Mouse (Mus musculus): ENCODE measurements around the gene Dok5.

DNA sequence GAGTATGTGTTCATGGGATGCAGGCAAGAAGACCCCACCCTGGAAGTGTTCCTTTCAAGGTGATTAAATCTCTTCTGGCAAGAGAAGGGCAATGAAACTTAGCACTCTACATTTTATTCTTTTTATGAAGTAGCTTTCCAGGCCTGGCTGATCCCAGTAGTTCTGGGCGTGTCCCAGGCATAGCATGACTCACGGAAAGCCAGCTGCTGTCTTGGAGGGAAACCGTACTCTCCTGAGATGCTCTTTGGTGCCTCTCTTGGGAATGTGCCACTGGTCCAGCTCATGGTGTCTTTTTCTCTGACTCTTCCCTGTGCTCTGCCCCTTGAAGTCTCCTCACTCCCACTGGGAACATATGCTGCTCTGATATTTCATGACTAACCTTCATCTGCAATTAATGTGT, 33.1 kb downstream of the Dok5 start:
- TF ChIP-seq CTCF (IDR thresholded peaks at IDR 0.05; ENCODE audit: borderline replicate concordance, extremely low read depth, insufficient read depth, insufficient read length), result no peak
- no peak for TF ChIP-seq POLR2A (IDR thresholded peaks at IDR 0.05; ENCODE audit: borderline replicate concordance, extremely low read depth, insufficient read depth, insufficient read length, poor library complexity, severe bottlenecking)

Data from brain, embryonic 14.5 days (tissue).